Mouse (Mus musculus) G1E (cell line): ENCODE measurements at regions not wholly inside any gene's neighbourhood (a gene's known extent, or its start where the extent isn't known, plus 50 kb on each side); places are given as distances from the start of the nearest gene placed in this dataset.

Experiments used
- CTCF ChIP-seq: IDR thresholded peaks from 2 replicates; pipeline ENCODE4 v1.5.1; 2012; ENCODE audit warnings: low read depth, low read length, inconsistent platforms, mixed read lengths
- GATA1 ChIP-seq: IDR thresholded peaks from 2 replicates; pipeline ENCODE4 v1.6.1; 2012; ENCODE audit warnings: borderline replicate concordance, low read length, inconsistent platforms, mixed read lengths
- GATA2 ChIP-seq: IDR thresholded peaks from 2 replicates; pipeline ENCODE4 v1.6.1; 2012; ENCODE audit warnings: low read depth, low read length, inconsistent platforms, borderline replicate concordance
- POLR2AphosphoS5 ChIP-seq: IDR thresholded peaks from 2 replicates; pipeline ENCODE4 v1.6.1; 2012; ENCODE audit warnings: low read depth, low read length, inconsistent platforms; ENCODE audit not compliant: insufficient replicate concordance
- TAL1 ChIP-seq: conservative IDR thresholded peaks from 2 replicates; pipeline ENCODE4 v1.6.1; 2012; ENCODE audit warnings: low read depth, low read length, inconsistent platforms, mixed read lengths

- TF ChIP-seq CTCF (no peak), GATA1 (no peak), GATA2 (no peak), POLR2AphosphoS5 (no peak), TAL1 (no peak)
Measured at GRCm38 (mm10) chr17:66232891-66233421, 109.6 kb downstream of the Ddx11 start.
